Mouse (Mus musculus) kidney, postnatal 10 days (tissue): ENCODE results near the gene Olfr5.

Experiments used
- DNase-seq: peaks from one replicate; pipeline ENCODE4 v3.0.0; 2021; ENCODE audit warnings: mixed read lengths

Olfr5 gene

GRCm38 (mm10) chr7:6486841-6487240, at the start of gene Olfr5:
TSS of gene Olfr5 (minus strand) at chr7:6486941.
- DNase-seq: no peak

GRCm38 (mm10) chr7:6526141-6526540, 39.4 kb upstream of the Olfr5 start:
- DNase-seq: peak; percentile 7

- DNase-seq: no peak
These were observed 38.3 kb upstream of the Olfr5 start for GRCm38 (mm10) chr7:6525001-6525400.

GRCm38 (mm10) chr7:6522850-6523249, 36.1 kb upstream of the Olfr5 start, which contains the start of gene Olfr1349:
TSS of gene Olfr1349 (minus strand) at chr7:6522950.
- no peak for DNase-seq

DNA sequence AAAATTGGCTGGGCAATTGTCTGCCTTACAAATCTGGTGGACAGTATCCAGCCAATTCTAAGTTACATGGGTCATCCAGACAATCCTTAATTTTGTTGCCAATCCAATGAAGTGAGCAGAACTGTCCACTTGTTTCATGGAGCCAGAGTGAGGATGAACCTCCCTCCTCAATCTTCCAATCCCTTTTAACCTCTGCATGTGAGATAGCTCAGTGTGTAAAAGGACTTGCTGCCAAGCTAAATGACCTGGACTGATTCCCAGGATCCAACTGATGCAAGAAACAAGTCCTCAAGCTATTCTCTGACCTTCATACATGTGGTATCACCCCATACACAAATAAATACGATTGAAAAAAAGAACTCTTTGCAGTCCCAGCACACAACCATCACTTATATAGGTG, 34.9 kb upstream of the Olfr5 start:
- no peak for DNase-seq

DNA sequence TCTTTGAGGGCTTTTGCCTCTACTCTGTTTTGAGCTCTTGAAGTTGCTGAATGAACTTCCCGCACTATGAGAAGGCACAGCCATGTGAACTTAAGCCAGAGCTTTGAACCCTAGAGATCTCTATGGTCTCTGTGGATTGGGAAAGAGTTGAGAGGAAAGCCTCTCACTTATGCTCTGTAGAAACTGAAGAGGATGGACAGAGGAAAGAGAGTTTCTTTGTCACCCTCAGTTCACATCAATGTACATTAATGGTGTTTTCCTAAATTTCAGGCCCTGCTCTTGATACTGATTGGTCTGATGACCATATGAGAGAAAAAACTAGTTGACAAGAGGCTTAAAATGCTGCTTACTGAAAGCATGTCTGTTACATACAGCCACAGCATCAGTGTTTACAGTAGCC, 21.9 kb upstream of the Olfr5 start, which contains the start of gene Olfr1348:
TSS of gene Olfr1348 (minus strand) at position 101 of the 400 bp plus-strand sequence.
- no peak for DNase-seq

- no peak for DNase-seq
These were observed 12.9 kb upstream of the Olfr5 start, which contains the start of gene Olfr1347 for GRCm38 (mm10) chr7:6499655-6500054. TSS of gene Olfr1347 (minus strand) at chr7:6499755.

- DNase-seq: peak; percentile 6
These were observed 9.1 kb downstream of the Olfr5 start for GRCm38 (mm10) chr7:6477633-6478032.

DNA sequence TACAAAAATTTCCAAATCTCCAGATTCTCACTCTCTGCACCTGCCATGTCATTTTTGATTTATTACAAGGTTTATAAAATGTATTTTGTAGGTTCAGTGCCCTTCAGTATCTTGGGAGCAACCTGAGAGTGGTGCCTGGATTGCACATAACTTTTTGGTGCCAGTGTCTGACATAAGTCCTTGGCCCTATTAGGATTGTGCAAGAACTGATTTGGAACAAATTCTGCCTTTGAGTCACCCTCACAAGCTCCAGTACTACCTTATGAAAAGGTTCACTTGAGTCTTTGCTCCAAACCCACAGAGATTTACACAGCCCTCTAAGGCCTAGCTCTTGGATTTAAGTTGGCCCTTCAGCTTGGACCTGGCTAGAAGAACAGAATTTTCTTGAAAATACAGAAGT, 19.8 kb downstream of the Olfr5 start, which contains the start of gene Olfr1346:
TSS of gene Olfr1346 (plus strand) at position 151 of the 400 bp plus-strand sequence.
- DNase-seq: no peak

- DNase-seq: peak; percentile 10
These were observed 30.3 kb downstream of the Olfr5 start for GRCm38 (mm10) chr7:6456399-6456798.

- no peak for DNase-seq
These were observed 30.9 kb downstream of the Olfr5 start, which contains the start of gene Olfr1336 for GRCm38 (mm10) chr7:6455868-6456267. TSS of gene Olfr1336 (plus strand) at chr7:6456168.

DNA sequence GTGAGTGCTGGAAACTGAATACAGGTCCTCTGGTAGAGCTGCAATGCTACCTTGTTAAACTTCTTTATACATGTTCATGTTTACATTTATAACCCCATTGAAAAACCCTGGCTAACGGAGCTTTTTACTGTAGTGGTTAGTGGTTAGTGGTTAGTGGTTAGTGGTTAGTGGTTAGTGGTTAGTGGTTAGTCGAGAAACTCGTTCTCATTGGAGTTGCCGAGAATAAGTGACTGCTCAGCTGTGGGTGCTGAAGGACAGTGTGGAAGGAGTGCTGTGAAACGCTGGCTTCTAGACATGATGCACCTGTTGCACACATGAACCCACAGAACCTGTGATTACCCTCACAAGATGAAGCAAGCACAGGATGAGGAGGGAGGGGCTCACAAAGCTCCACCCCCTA, 39.0 kb downstream of the Olfr5 start:
- no peak for DNase-seq

DNA sequence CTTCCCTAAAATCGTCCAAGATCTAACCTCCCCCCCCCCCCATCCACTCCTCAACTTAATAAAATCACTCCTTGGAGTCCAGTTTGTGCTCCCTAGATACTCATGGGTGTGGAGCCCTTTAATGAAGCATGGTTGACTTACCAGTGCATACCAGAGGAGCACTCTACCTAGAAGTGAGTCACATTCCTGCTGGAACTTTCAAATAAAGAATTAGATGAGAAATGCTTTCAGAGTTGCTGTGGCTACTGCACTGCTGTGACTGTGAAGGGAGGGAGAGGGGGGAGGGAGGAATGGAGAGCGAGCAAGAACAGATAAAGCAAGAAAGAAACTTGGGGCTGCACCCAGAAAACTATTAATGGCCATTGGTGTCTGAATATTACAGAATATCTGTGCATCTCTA, 45.6 kb downstream of the Olfr5 start:
- no peak for DNase-seq

- DNase-seq: no peak
These were observed 48.4 kb downstream of the Olfr5 start, which contains the start of gene Olfr1344 for GRCm38 (mm10) chr7:6438388-6438787. TSS of gene Olfr1344 (plus strand) at chr7:6438688.

DNA sequence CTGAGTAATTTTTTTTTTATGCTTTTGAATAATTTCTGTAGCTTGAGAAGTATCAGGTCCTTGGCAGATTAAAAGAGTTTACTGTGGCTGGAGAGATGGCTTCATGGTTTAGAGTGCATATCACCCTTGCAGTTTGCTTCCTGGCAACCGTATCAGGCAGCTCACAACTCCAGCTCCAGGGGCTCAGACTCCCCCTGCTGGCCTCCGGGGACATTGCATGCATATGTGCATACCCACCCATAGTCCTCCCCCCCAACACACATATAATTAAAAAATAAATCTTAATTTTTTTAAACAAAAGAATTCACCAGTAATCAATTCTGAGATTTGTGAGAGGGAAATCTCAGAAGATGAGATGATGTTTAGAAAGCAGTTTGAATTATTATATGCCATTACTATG, 56.4 kb downstream of the Olfr5 start:
- DNase-seq: peak; percentile 48

DNA sequence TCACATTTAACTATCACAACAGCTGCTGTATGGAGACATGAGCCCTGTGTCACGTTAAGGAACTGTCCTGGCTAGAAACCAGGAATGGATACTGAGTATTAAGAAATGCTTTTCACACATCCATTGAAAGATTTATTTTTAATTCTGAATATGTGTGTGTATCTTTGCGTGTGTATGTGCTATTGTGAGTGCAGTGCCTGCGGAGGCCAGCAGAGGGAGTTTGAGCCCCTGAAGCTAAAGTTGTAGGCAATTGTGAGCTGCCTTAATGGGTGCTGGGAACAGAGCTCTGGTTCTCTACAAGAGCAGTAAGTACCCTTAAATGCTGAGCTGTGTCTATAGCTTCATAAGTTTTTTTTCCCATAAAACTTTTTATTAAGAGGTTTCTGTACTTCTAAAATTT, 57.4 kb downstream of the Olfr5 start:
- no peak for DNase-seq
